Mouse (Mus musculus) frontal cortex, adult 2 months (tissue): ENCODE data around the gene 1110012L19Rik. TPM values are rescaled to one million over a fixed set of nuclear protein-coding genes. Genes with fewer than 3 reads are reported as not detected.
"Not testable (repeated sequence)": the region's sequence is repeated elsewhere in the genome, so short reads cannot be mapped to it uniquely, and the experiment has no call there.

Source experiments
- DNase-seq, 2 experiments: peaks; one replicate each; pipeline ENCODE4 v3.0.0; 2022; ENCODE audit warnings: low spot score in 1 of 2; ENCODE audit errors: extremely low spot score in 1 of 2
- polyA plus RNA-seq: library from polyadenylated mRNA; depleted of rRNA; stranded (reverse); fragments of >200 nt; gene quantifications from 2 replicates; pipeline ENCODE4 v1.2.3, GENCODE M21; 2012; rRNA removed

1110012L19Rik gene
- polyA plus RNA-seq: 16.4 and 17.1 TPM in 2 replicates

GRCm38 (mm10) chrX:70385276-70385961 is at the start of gene 1110012L19Rik:
TSS of gene 1110012L19Rik (plus strand) at chrX:70385877.
- DNase-seq: peak; percentile 79 to 80

DNA sequence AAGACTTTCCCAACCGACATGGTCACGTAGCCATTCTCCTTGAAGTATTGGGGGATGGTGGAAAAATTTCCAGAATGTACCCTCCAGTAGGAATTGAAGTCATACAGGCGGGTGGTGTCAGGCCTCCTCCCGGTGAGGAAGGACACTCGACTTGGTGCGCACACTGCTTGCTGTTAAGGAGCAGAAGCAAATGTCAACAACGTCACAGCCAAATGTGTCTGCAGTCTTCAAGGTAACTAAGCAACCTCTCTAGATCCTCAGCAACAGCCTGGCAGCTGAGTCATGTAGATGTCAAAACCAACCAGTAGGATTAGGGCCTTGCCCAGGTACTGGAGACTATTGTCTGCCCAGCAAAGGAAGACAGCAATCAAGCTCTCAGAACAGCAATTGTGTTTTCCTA is 22.7 kb upstream of the 1110012L19Rik start:
- peak; percentile 5 to 19 for DNase-seq

- peak in 1 of 2 experiments; percentile 32 for DNase-seq
These were observed 22.2 kb upstream of the 1110012L19Rik start for GRCm38 (mm10) chrX:70363446-70363845.

GRCm38 (mm10) chrX:70364202-70364601 is 21.5 kb upstream of the 1110012L19Rik start:
- DNase-seq: no peak

DNA sequence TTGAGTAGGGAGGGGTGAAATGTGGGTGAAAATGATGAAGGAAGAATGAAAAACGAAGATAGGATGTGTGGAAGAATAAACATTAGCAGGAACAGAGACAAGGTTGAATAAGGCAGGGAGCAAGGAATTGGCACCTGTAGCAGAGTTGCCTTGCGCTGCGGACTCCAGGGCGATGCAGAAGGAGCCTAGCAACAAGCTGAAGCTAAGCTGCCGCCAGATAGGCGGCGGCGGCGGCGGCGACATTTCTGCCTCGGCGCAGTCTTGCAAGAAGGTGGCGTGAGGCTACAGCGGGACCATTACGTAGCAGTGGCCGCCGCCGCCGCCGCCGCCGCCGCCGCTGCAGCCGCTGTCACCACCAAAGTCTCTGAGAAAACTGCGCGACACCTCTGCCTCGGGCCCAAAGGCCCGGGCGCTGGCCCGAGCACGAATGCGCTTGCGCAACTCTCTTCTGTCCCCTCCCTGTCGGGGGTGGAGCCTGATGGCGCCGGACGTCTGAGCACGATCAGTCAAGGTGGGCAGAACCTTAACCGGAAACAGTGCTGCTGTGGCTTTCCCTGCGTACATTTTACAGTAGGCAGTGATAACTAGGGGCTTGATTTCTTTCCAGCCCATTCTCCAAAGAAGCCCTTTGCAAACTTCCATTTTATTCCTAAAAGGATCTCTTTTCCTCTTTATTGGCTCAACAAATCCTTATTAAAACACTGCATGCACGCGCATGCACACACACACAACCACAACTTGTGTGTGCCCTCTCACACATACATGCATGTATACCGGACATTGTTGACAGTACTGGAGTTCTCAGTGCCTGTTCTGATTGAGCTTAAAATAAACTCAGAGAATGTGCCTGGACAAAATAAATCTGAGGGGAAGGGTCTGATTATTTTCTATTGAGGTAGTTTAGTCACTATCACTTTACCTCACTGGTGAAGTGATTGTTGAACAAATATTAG is 20.7 kb upstream of the 1110012L19Rik start, which contains the start of gene Ids:
Gene Ids (minus strand): TSS at position 424 of the 953 bp plus-strand sequence.
- peak; percentile 74 to 87 for DNase-seq

- not testable (repeated sequence) for DNase-seq
These were observed 15.9 kb upstream of the 1110012L19Rik start for GRCm38 (mm10) chrX:70369758-70370157.

DNA sequence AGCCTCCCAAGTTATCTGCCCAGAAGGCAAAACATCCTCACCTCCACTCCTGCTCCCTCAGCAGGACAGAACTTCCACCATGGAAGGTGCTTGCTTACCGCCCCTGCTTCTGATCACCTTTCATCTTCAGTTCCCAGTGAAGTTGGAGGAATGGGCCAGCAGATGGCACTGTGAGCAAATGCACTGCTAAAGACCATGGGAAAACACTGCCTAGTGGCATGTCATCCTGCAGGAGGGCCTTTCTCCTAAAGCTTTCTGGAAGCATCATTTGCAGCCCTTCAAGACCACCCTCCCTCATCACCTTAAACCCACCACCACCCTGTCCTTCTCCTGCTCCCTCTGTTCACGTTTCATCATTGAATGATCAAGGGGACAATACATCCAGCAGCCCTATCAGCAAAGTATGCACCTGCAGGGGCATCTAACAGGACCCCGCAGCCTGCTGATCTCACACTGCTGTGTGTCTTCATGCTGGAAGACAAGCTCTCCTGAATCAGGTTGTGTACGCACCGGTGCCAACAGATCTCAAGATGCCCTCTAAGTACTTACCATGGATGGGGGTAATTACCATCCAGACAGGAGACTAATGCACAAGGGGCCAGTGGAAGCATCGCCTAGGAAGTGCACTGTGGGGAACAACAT is 11.1 kb upstream of the 1110012L19Rik start:
- not testable (repeated sequence) for DNase-seq

DNA sequence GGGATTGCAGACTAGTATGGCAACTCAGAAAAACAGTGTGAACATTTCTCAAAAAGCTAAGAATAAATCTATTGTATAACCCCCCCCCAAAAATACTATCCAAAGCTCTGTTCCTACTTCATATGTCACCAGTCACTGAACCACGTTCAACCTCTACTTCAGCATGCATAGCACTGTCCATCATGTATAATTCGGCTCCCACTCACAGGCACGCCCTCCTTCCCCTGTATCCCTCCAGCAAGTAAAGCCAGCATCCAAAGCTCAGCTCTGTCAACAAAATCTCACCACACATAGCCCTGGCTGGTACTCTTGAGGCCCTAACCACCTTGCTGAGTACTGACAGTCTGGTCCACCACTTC is 781 bp upstream of the 1110012L19Rik start:
- no peak for DNase-seq

- DNase-seq: no peak
These were observed 280 bp downstream of the 1110012L19Rik start for GRCm38 (mm10) chrX:70385962-70386351.

- DNase-seq: not testable (repeated sequence)
These were observed 7.0 kb downstream of the 1110012L19Rik start for GRCm38 (mm10) chrX:70392636-70393035.

DNA sequence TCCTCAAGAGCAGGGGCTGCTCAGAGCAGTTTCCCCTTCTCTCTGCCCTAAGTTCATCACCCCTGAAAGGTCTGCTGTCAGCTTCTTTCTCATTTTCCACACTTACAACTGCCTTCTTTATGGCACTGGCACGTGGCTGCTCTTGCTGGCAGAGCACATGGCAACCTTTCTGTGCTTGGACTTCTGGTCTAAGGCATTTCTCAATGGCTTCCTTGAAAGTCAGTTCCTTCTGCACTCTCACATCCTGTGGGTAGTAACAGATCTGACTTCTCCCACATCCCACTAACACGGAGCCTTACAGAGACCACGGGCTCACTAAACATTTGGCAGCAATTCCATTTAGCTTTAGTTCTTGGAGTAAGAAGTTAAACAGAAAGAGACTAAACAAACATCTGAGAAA is 39.8 kb downstream of the 1110012L19Rik start:
- DNase-seq: not testable (repeated sequence)

Other genes starting within 250 kb of the 1110012L19Rik start
- 225 and 243 TPM in 2 replicates for gene Ids, start 20.8 kb upstream of the 1110012L19Rik start, polyA plus RNA-seq
- gene Tmem185a, start 91.3 kb downstream of the 1110012L19Rik start, polyA plus RNA-seq: 43.7 and 50.5 TPM in 2 replicates